Mouse (Mus musculus) lung, postnatal 0 days (tissue): ENCODE measurements around the gene Fblim1.

Source experiments
- CTCF ChIP-seq: IDR thresholded peaks from 2 replicates; pipeline ENCODE4 v1.5.1; 2016; ENCODE audit warnings: antibody characterized with exemption, mild to moderate bottlenecking
- EP300 ChIP-seq: IDR thresholded peaks from 2 replicates; pipeline ENCODE4 v1.6.1; 2016; ENCODE audit warnings: antibody characterized with exemption, mild to moderate bottlenecking, control low read depth

- TF ChIP-seq EP300 (no peak), CTCF (no peak)
Observed at GRCm38 (mm10) chr4:141623037-141623436, 17.1 kb upstream of the Fblim1 start.
